ENCODE assay signal across 8 mouse cellular contexts in the genomic region with DNA sequence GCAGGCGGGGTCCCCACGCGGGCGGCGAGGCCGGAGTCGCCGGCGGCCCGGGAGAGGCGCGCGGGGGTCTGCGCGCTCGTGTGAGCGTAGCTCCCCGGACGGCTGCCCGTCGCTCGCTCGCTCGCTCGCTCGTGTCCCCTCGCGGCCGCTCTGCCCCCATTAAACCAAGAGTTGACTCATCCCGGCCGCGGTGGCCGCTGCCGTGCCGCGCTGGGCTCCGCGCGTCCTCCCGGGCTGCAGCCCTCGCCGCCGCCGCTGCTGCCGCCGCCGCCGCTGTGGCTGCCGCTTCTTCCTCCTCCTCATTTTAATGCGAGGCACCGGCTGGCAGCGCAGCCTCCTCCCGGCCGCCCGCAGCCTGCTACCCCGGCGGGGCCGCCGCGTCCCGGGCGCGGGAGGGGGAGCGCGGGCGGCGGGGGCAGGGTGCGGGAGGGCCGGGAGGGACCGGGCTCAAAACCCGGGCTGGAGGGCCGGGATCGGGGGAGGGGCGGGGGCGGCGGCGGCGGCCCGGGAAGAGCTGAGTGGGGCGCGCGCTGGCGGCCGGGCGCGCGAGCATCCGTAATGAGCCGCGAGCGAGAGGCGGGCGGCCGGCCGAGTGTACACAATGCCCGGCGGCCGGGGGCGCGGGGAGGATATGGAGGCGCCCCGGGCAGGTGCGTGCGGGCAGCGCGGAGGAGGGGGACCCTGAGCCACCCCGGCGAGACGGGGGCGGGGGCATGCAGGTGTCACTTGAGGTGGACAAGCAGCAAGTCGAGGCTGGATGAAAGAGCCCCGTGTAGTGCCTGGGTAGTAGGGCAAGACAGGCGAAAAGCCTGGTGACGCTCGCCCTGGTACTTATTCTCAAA. TPM values are rescaled to one million over a fixed set of nuclear protein-coding genes. Genes with fewer than 3 reads are reported as not detected.
DNase-seq lines count a peak whose midpoint lies in the region; ATAC-seq lines count a peak whose summit lies in the region.

No protein-coding gene starts in this region.

- no peaks in the 10 kb centered on the region for H3K27me3 ChIP-seq in heart, embryonic 11.5 days (ENCODE audit: control insufficient read depth, insufficient read depth, low read length)
- peaks cover 25% of the 10 kb centered on the region for H3K27me3 ChIP-seq in kidney, embryonic 15.5 days

- no peaks in the 10 kb centered on the region for H3K4me1 ChIP-seq in heart, embryonic 11.5 days (ENCODE audit: control insufficient read depth, insufficient read depth, low read length)
- H3K4me1 ChIP-seq in kidney, embryonic 15.5 days = peaks cover 7% of the 10 kb centered on the region; the same call in 1 of the 2 replicates

- DNase-seq in CD4-positive, CD25-positive, alpha-beta regulatory T cell, adult 2 months (ENCODE audit: low read depth, low spot score) = peak; percentile 72
- DNase-seq in adrenal gland, adult (ENCODE audit: inconsistent age in 2 of 2, low spot score in 1 of 2) = peak; percentile 67 to 86
- peak; percentile 89 for DNase-seq in embryo, embryonic 11 days
- DNase-seq in lung, postnatal 14 days = peak; percentile 58
- DNase-seq in ovary, postnatal 14 days (ENCODE audit: low spot score) = peak; percentile 41
- peak; percentile 76 to 85 for DNase-seq in thymus, postnatal 36 days

- ATAC-seq in heart, embryonic 11.5 days (replicated peaks; ENCODE audit: insufficient number of reproducible peaks, low FRiP score, low TSS enrichment) = peak; percentile 78
- ATAC-seq in kidney, embryonic 15.5 days (replicated peaks; ENCODE audit: low FRiP score) = peak; percentile 91

- peak overlapping the region; percentile 73 for H3K4me2 ChIP-seq in heart, embryonic 11.5 days
- H3K4me2 ChIP-seq in kidney, embryonic 15.5 days = peak overlapping the region; percentile 91

- no peaks in the 10 kb centered on the region for H3K9me3 ChIP-seq in heart, embryonic 11.5 days (replicated peaks; ENCODE audit: control insufficient read depth, low read length)
- H3K9me3 ChIP-seq in kidney, embryonic 15.5 days (replicated peaks) = no peaks in the 10 kb centered on the region

- peak overlapping the region; percentile 77 for H3K9ac ChIP-seq in heart, embryonic 11.5 days (ENCODE audit: low read depth, low read length)
- peak overlapping the region; percentile 72 for H3K9ac ChIP-seq in kidney, embryonic 15.5 days

- H3K36me3 ChIP-seq in heart, embryonic 11.5 days (ENCODE audit: control insufficient read depth, insufficient read depth, low read length) = no peaks in the 10 kb centered on the region
- no peaks in the 10 kb centered on the region for H3K36me3 ChIP-seq in kidney, embryonic 15.5 days

- under 1% methylated on average over 80 of the region's 115 CpGs for WGBS in heart, embryonic 11.5 days (ENCODE audit: insufficient replicate concordance)
- under 1% methylated on average over 98 of the region's 115 CpGs for WGBS in kidney, embryonic 15.5 days

- peak overlapping the region; percentile 89 for H3K4me3 ChIP-seq in heart, embryonic 11.5 days (ENCODE audit: low read depth, low read length)
- H3K4me3 ChIP-seq in kidney, embryonic 15.5 days (replicated peaks) = peak overlapping the region; percentile 86

- H3K27ac ChIP-seq in heart, embryonic 11.5 days (ENCODE audit: low read depth, low read length) = peak overlapping the region; percentile 89
- H3K27ac ChIP-seq in kidney, embryonic 15.5 days = peak overlapping the region; percentile 61

RNA-seq across cellular contexts. Expression of a gene that starts 19.9 kb away (rescaled TPM):
- polyA plus RNA-seq in heart, embryonic 11.5 days (2014; fragmentation: Nextera tagmentation; extraction: Ambion mirVana) = 10.2 and 10.7 TPM in 2 replicates
- polyA plus RNA-seq in kidney, embryonic 15.5 days (2015; fragmentation: Nextera tagmentation; extraction: Ambion mirVana) = 6.7 and 7.4 TPM in 2 replicates

Comparison
In these comparisons a context has a peak if more than half of its experiments do, and no peak if none do; other contexts are left out.
1. Peak in every context shown above with its lines: DNase-seq, ATAC-seq, H3K4me3 ChIP-seq and H3K27ac ChIP-seq.